Mouse (Mus musculus) myocyte (in vitro differentiated cells): ENCODE data around the gene Fmo4. TPM values are rescaled to one million over a fixed set of nuclear protein-coding genes. Genes with fewer than 3 reads are reported as not detected.

ENCODE experiments used
- H3K27me3 ChIP-seq: one replicate; pipeline ENCODE4 v1.6.1; 2011; ENCODE audit not compliant: control insufficient read depth, insufficient read depth, insufficient read length
- H3K36me3 ChIP-seq: one replicate; pipeline ENCODE4 v1.6.1; 2011; ENCODE audit not compliant: control insufficient read depth, insufficient read depth
- H3K4me2 ChIP-seq: one replicate; pipeline ENCODE4 v1.6.1; 2011; ENCODE audit warnings: low read depth, control low read depth
- H3K4me3 ChIP-seq: one replicate; pipeline ENCODE4 v1.5.1; 2011; ENCODE audit warnings: mild to moderate bottlenecking, control low read depth, moderate library complexity
- H3K79me2 ChIP-seq: one replicate; pipeline ENCODE4 v1.6.1; 2011; ENCODE audit not compliant: control insufficient read depth, insufficient read depth
- H3ac ChIP-seq: one replicate; pipeline ENCODE4 v1.6.1; 2011; ENCODE audit not compliant: control insufficient read depth, insufficient read length
- CEBPB ChIP-seq: IDR thresholded peaks from 2 replicates; pipeline ENCODE4 v1.6.1; 2011; ENCODE audit warnings: mild to moderate bottlenecking, moderate library complexity; ENCODE audit not compliant: poor library complexity, insufficient read depth, severe bottlenecking
- E2F4 ChIP-seq: IDR thresholded peaks from one replicate; pipeline ENCODE4 v1.6.1; 2011; ENCODE audit warnings: mild to moderate bottlenecking, control low read depth, moderate library complexity; ENCODE audit not compliant: insufficient read depth
- MAX ChIP-seq: IDR thresholded peaks from one replicate; pipeline ENCODE4 v1.6.1; 2011; ENCODE audit warnings: low read depth, mild to moderate bottlenecking, control low read depth
- MYOD1 ChIP-seq, 3 experiments: IDR thresholded peaks; one replicate each; pipeline ENCODE4 v1.6.1; 2011; ENCODE audit warnings: control low read depth in 2 of 3, low read depth in 2 of 3, mild to moderate bottlenecking in 2 of 3, moderate library complexity in 1 of 3; ENCODE audit not compliant: insufficient read length in 2 of 3, control insufficient read depth in 1 of 3
- MYOG ChIP-seq, 3 experiments: IDR thresholded peaks; one replicate each; pipeline ENCODE4 v1.6.1; 2011; ENCODE audit warnings: control low read depth in 2 of 3, low read depth in 2 of 3, mild to moderate bottlenecking in 2 of 3; ENCODE audit not compliant: insufficient read length in 2 of 3, control insufficient read depth in 1 of 3, insufficient read depth in 1 of 3
- POLR2A ChIP-seq: IDR thresholded peaks from one replicate; pipeline ENCODE4 v1.6.1; 2011; ENCODE audit warnings: low read depth, mild to moderate bottlenecking, control low read depth, moderate library complexity; ENCODE audit not compliant: insufficient read length
- POLR2AphosphoS2 ChIP-seq: IDR thresholded peaks from one replicate; pipeline ENCODE4 v1.6.1; 2011; ENCODE audit warnings: low read depth, control low read depth; ENCODE audit not compliant: insufficient read length
- REST ChIP-seq: IDR thresholded peaks from one replicate; pipeline ENCODE4 v1.6.1; 2011; ENCODE audit warnings: mild to moderate bottlenecking, control low read depth, moderate library complexity; ENCODE audit not compliant: insufficient read depth, insufficient read length
- SRF ChIP-seq: IDR thresholded peaks from one replicate; pipeline ENCODE4 v1.6.1; 2011; ENCODE audit warnings: low read depth; ENCODE audit not compliant: control insufficient read depth, insufficient read length
- TCF12 ChIP-seq: IDR thresholded peaks from one replicate; pipeline ENCODE4 v1.6.1; 2011; ENCODE audit warnings: mild to moderate bottlenecking, control low read depth; ENCODE audit not compliant: poor library complexity, insufficient read depth, severe bottlenecking
- TCF3 ChIP-seq: IDR thresholded peaks from one replicate; pipeline ENCODE4 v1.6.1; 2011; ENCODE audit warnings: low read depth, control low read depth; ENCODE audit not compliant: insufficient read length
- USF1 ChIP-seq: IDR thresholded peaks from one replicate; pipeline ENCODE4 v1.6.1; 2011; ENCODE audit warnings: low read depth, mild to moderate bottlenecking, control low read depth, moderate library complexity
- polyA plus RNA-seq: library from polyadenylated mRNA; unstranded; fragments of >200 nt; fragmentation: generic; extraction: Trizol; gene quantifications from one replicate; pipeline ENCODE4 v1.2.1, GENCODE M21; 2012; ENCODE audit warnings: missing spikeins

Fmo4 gene
- polyA plus RNA-seq, 1 experiment = not detected

GRCm38 (mm10) chr1:162815381-162816127 lies 1.8 kb upstream of the Fmo4 start:
- H3K4me2 ChIP-seq = no peak overlapping the region
- TF ChIP-seq TCF3 = no peak

GRCm38 (mm10) chr1:162814932-162815331 lies 1.2 kb upstream of the Fmo4 start:
- TF ChIP-seq CEBPB (no peak), TCF12 (no peak), POLR2A (no peak), E2F4 (no peak), TCF3 (no peak), POLR2AphosphoS2 (no peak), SRF (no peak), MYOG (IDR thresholded peaks at IDR 0.05; ENCODE audit: control insufficient read depth in 1 of 3, insufficient read depth in 1 of 3, insufficient read length in 2 of 3, low read depth in 2 of 3) (no peak), MAX (no peak)
- no peaks in the 10 kb centered on the region for H3K27me3 ChIP-seq
- no peak overlapping the region for H3ac ChIP-seq
- no peak overlapping the region for H3K4me2 ChIP-seq
- no peaks in the 10 kb centered on the region for H3K36me3 ChIP-seq
- H3K4me3 ChIP-seq = no peak overlapping the region
- no peaks in the 10 kb centered on the region for H3K79me2 ChIP-seq

More at GRCm38 (mm10) chr1:162815381-162816127, 1.8 kb upstream of the Fmo4 start:
- Histone ChIP-seq H3K36me3 (no peaks in the 10 kb centered on the region), H3ac (no peak overlapping the region), H3K27me3 (no peaks in the 10 kb centered on the region), H3K79me2 (no peaks in the 10 kb centered on the region), H3K4me3 (no peak overlapping the region)

DNA sequence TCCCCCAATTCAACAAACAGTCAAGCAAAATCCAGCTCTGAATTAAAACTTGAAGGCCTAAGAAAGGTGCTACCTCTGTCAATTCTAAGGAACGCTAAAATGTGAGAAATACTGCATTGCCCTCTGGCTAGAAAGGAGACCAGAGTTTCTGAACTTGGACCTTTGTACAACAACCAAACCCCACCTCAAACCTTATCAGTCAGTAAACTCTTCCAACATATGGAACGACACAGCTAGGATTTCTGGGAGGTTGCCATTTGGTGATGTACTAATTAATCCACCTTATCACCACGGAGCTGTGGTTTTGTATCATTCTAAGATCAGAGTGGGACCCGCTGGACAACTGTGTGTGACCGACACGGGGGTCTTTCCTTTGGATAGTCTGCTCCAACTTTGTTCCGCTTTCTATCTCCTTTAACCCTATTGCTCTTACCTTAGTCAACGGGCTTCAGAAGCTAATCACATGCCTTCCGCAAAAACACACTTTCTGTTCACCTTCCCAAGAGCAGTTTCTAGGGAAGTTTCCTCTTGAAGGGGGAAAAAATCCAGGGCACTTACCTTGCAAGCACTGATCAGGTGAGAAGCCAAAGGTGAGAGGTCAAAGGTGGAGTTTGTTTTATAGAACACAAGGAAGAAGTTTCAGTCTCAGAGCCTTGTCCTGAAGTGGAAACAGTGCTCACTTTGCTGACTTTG lies 483 bp downstream of the Fmo4 start:
- no peak for TF ChIP-seq E2F4
- peak overlapping the region; percentile 50 for H3K4me2 ChIP-seq
- H3K4me3 ChIP-seq = no peak overlapping the region

DNA sequence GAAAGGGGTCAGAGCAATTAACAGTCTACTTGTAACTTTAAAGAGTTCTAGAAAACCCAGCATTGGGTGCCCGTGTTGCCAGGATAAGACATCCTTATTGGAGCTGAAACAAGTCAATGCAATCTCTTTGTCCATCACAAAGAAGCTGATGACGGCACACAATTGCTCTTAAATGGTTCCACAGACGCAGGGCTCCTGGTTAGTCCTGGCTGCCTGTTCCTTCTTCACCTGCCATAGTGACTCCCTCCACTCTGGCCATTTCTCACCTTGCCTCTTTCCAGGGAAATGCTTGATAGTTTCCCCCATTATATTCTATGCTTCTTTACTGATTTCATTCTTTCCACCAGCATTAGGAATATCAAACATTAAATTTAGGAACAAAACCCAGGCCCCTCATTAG lies 5.2 kb downstream of the Fmo4 start:
- no peaks in the 10 kb centered on the region for H3K36me3 ChIP-seq
- no peak overlapping the region for H3K4me3 ChIP-seq
- no peak overlapping the region for H3K4me2 ChIP-seq
- H3ac ChIP-seq = no peak overlapping the region
- H3K79me2 ChIP-seq = no peaks in the 10 kb centered on the region
- no peaks in the 10 kb centered on the region for H3K27me3 ChIP-seq
- TF ChIP-seq CEBPB = no peak
- no peak for TF ChIP-seq TCF12
- no peak for TF ChIP-seq POLR2AphosphoS2
- TF ChIP-seq E2F4 = no peak
- TF ChIP-seq MAX = no peak
- TF ChIP-seq MYOD1 (IDR thresholded peaks at IDR 0.05; ENCODE audit: control insufficient read depth in 1 of 3, insufficient read length in 2 of 3, low read depth in 2 of 3) = no peak
- no peak for TF ChIP-seq MYOG (IDR thresholded peaks at IDR 0.05; ENCODE audit: control insufficient read depth in 1 of 3, insufficient read depth in 1 of 3, insufficient read length in 2 of 3, low read depth in 2 of 3)
- TF ChIP-seq POLR2A = no peak
- no peak for TF ChIP-seq TCF3
- TF ChIP-seq USF1 = no peak
- TF ChIP-seq REST = no peak
- TF ChIP-seq SRF = no peak

More for the DNA sequence above, 483 bp downstream of the Fmo4 start:
- Histone ChIP-seq H3K36me3 (no peaks in the 10 kb centered on the region), H3ac (no peak overlapping the region), H3K79me2 (no peaks in the 10 kb centered on the region), H3K27me3 (no peaks in the 10 kb centered on the region)

DNA sequence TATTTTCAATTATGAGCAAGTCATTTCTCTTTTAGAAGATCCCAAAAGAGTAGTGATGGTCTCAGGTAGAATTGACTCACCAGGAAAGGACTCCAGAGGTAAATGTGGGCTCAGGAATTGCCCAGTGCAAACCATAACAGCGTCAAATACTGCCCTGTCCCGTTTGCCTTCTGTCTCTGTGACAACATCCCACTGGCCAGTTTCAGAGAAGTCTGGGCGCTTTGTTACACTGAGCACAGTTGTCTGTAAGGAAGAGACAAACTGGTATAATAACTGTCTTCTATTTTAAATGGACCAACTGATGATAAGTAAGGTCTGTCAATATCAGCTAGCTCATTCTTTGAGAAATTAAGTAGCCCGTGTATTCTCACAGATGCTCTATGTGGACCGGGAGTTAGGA lies 6.3 kb downstream of the Fmo4 start:
- H3K36me3 ChIP-seq = no peaks in the 10 kb centered on the region
- TF ChIP-seq POLR2AphosphoS2 (no peak), USF1 (no peak), E2F4 (no peak), TCF3 (no peak), MAX (no peak), MYOD1 (IDR thresholded peaks at IDR 0.05; ENCODE audit: control insufficient read depth in 1 of 3, insufficient read length in 2 of 3, low read depth in 2 of 3) (no peak), TCF12 (no peak), CEBPB (no peak), SRF (no peak)
- H3K4me3 ChIP-seq = no peak overlapping the region
- H3ac ChIP-seq = no peak overlapping the region
- no peak overlapping the region for H3K4me2 ChIP-seq
- no peaks in the 10 kb centered on the region for H3K79me2 ChIP-seq
- no peaks in the 10 kb centered on the region for H3K27me3 ChIP-seq
